In genomic region chr9:123695634-123696302, GRCm38 (mm10) we compare ENCODE assay signal across 27 mouse cellular contexts. TPM values are rescaled to one million over a fixed set of nuclear protein-coding genes. Genes with fewer than 3 reads are reported as not detected.
DNase-seq lines count a peak whose midpoint lies in the region; ATAC-seq and TF ChIP-seq lines count a peak whose summit lies in the region.
"Had no signal": no experiment of that assay in that cellular context is flagged by ENCODE, and none has a peak within 500 bp of the region (broad histone marks: within the 10 kb centered on the region; RNA-seq: fewer than 3 reads in every experiment).

No protein-coding gene starts in this region.

- no peaks in the 10 kb centered on the region for H3K4me1 ChIP-seq in forebrain, postnatal 0 days (ENCODE audit: insufficient read depth)
- no peaks in the 10 kb centered on the region for H3K4me1 ChIP-seq in forebrain, embryonic 13.5 days
- H3K4me1 ChIP-seq in heart, embryonic 12.5 days (replicated peaks) = no peaks in the 10 kb centered on the region
- H3K4me1 ChIP-seq: embryonic facial prominence, embryonic 12.5 days; heart, embryonic 10.5 days; hindbrain, embryonic 10.5 days; intestine, embryonic 15.5 days; lung, embryonic 15.5 days; neural tube, embryonic 12.5 days; stomach, embryonic 15.5 days had no signal

- H3K9ac ChIP-seq in forebrain, postnatal 0 days = no peak overlapping the region
- no peak overlapping the region for H3K9ac ChIP-seq in forebrain, embryonic 13.5 days
- H3K9ac ChIP-seq in heart, embryonic 12.5 days = no peak overlapping the region
- H3K9ac ChIP-seq: embryonic facial prominence, embryonic 12.5 days; intestine, embryonic 15.5 days; liver, embryonic 14.5 days; lung, embryonic 15.5 days; neural tube, embryonic 12.5 days; stomach, embryonic 15.5 days had no signal

- H3K4me2 ChIP-seq in forebrain, postnatal 0 days (ENCODE audit: low read depth) = no peak overlapping the region
- H3K4me2 ChIP-seq in forebrain, embryonic 13.5 days = no peak overlapping the region
- H3K4me2 ChIP-seq in heart, embryonic 12.5 days = no peak overlapping the region
- H3K4me2 ChIP-seq: embryonic facial prominence, embryonic 12.5 days; intestine, embryonic 15.5 days; lung, embryonic 15.5 days; neural tube, embryonic 12.5 days; stomach, embryonic 15.5 days had no signal

- H3K27me3 ChIP-seq in forebrain, postnatal 0 days (ENCODE audit: insufficient read depth, low read length) = no peaks in the 10 kb centered on the region
- H3K27me3 ChIP-seq in forebrain, embryonic 13.5 days = no peaks in the 10 kb centered on the region
- no peaks in the 10 kb centered on the region for H3K27me3 ChIP-seq in heart, embryonic 12.5 days (replicated peaks)
- H3K27me3 ChIP-seq: embryonic facial prominence, embryonic 12.5 days; intestine, embryonic 15.5 days; lung, embryonic 15.5 days; neural tube, embryonic 12.5 days; stomach, embryonic 15.5 days had no signal

- 85% methylated on average over 3 of the region's 3 CpGs for WGBS in forebrain, postnatal 0 days
- WGBS in forebrain, embryonic 13.5 days = 91% methylated on average over 3 of the region's 3 CpGs
- WGBS in heart, embryonic 12.5 days = 95% methylated on average over 3 of the region's 3 CpGs

- DNase-seq in forebrain, postnatal 0 days = peak; percentile 15
- peak; percentile 12 for DNase-seq in layer of hippocampus, adult 11-12 months (ENCODE audit: low spot score)
- DNase-seq in layer of hippocampus, postnatal 10 days (ENCODE audit: low spot score in 2 of 2) = no peak
- DNase-seq in brain, adult 2 months (ENCODE audit: low read depth, low spot score) = peak; percentile 80
- DNase-seq in left cerebral cortex, postnatal 14 days (ENCODE audit: low spot score in 2 of 2) = peak; percentile 33 to 66
- DNase-seq in cerebellum, postnatal 36 days = no peak
- DNase-seq: adrenal gland, adult 8-10 months; cerebellum, adult 18-20 months; cerebellum, postnatal 14 days; kidney, adult 9 months; kidney, postnatal 14 days; lung, postnatal 36 days; midbrain, embryonic 14.5 days had no signal

- no peak for ATAC-seq in forebrain, postnatal 0 days
- no peak for ATAC-seq in forebrain, embryonic 13.5 days
- no peak for ATAC-seq in heart, embryonic 12.5 days (ENCODE audit: insufficient number of reproducible peaks, low FRiP score)
- ATAC-seq: activated CD4-positive, CD25-positive, alpha-beta regulatory T cell, adult 4 months; hindbrain, embryonic 16.5 days; intestine, embryonic 15.5 days had no signal

- intact Hi-C loops in left cerebral cortex, postnatal 14 days (cut with DNase I) = no loop called here

- H3K4me3 ChIP-seq in forebrain, postnatal 0 days (ENCODE audit: low read depth, low read length) = no peak overlapping the region
- H3K4me3 ChIP-seq in forebrain, embryonic 13.5 days = no peak overlapping the region
- H3K4me3 ChIP-seq in heart, embryonic 12.5 days = no peak overlapping the region
- H3K4me3 ChIP-seq: embryonic facial prominence, embryonic 12.5 days; heart, embryonic 10.5 days; hindbrain, embryonic 10.5 days; intestine, embryonic 15.5 days; lung, embryonic 15.5 days; megakaryocyte, embryonic 14.5 days; neural tube, embryonic 12.5 days; stomach, embryonic 15.5 days had no signal

- TF ChIP-seq CTCF in forebrain, postnatal 0 days (IDR thresholded peaks at IDR 0.05; ENCODE audit: low read depth) = no peak

- no peaks in the 10 kb centered on the region for H3K9me3 ChIP-seq in forebrain, postnatal 0 days (ENCODE audit: low read length)
- no peaks in the 10 kb centered on the region for H3K9me3 ChIP-seq in forebrain, embryonic 13.5 days (replicated peaks)
- H3K9me3 ChIP-seq in heart, embryonic 12.5 days (replicated peaks) = no peaks in the 10 kb centered on the region
- H3K9me3 ChIP-seq: embryonic facial prominence, embryonic 12.5 days; heart, embryonic 10.5 days; hindbrain, embryonic 10.5 days; intestine, embryonic 15.5 days; lung, embryonic 15.5 days; megakaryocyte, embryonic 14.5 days; neural tube, embryonic 12.5 days; stomach, embryonic 15.5 days had no signal

- H3K36me3 ChIP-seq in forebrain, postnatal 0 days (ENCODE audit: insufficient read depth) = peaks cover 23% of the 10 kb centered on the region
- H3K36me3 ChIP-seq in forebrain, embryonic 13.5 days (ENCODE audit: poor library complexity, severe bottlenecking) = peaks cover 23% of the 10 kb centered on the region
- H3K36me3 ChIP-seq in heart, embryonic 12.5 days = peaks cover 27% of the 10 kb centered on the region

- H3K27ac ChIP-seq in forebrain, postnatal 0 days (ENCODE audit: low read depth, low read length) = no peak overlapping the region
- no peak overlapping the region for H3K27ac ChIP-seq in forebrain, embryonic 13.5 days
- H3K27ac ChIP-seq in heart, embryonic 12.5 days (ENCODE audit: poor library complexity, severe bottlenecking) = no peak overlapping the region
- H3K27ac ChIP-seq: embryonic facial prominence, embryonic 12.5 days; heart, embryonic 10.5 days; hindbrain, embryonic 10.5 days; intestine, embryonic 15.5 days; liver, embryonic 14.5 days; lung, embryonic 15.5 days; neural tube, embryonic 12.5 days; stomach, embryonic 15.5 days had no signal

RNA-seq across cellular contexts. Expression of gene Slc6a20a, which starts 17.1 kb away (rescaled TPM):
- 17.2 and 33.0 TPM in 2 replicates for total RNA-seq in forebrain, postnatal 0 days (2014; rRNA removed)
- polyA plus RNA-seq in forebrain, postnatal 0 days (2015; fragmentation: Nextera tagmentation; extraction: Ambion mirVana) = 23.5 and 25.7 TPM in 2 replicates
- polyA plus RNA-seq in forebrain, embryonic 13.5 days (2015; fragmentation: Nextera tagmentation; extraction: Ambion mirVana) = 0.77 and 1.0 TPM in 2 replicates
- total RNA-seq in layer of hippocampus, postnatal 10 days (2021) = 10 to 100 TPM; 12.4 to 19.4 TPM
- total RNA-seq in left cerebral cortex, postnatal 14 days (2021) = 10 to 100 TPM; 20.8 TPM
- polyA plus RNA-seq in heart, embryonic 12.5 days (2016; fragmentation: Nextera tagmentation; extraction: Ambion mirVana) = 0.09 TPM in 1 of 2 replicates, not detected in the other
- polyA plus RNA-seq: heart, embryonic 10.5 days; heart, postnatal 0 days had no signal

RNA-seq across cellular contexts. Expression of gene Ccr9, which starts 17.5 kb away (rescaled TPM):
- total RNA-seq in forebrain, postnatal 0 days (2014; rRNA removed) = 0.52 TPM in 1 of 2 replicates, not detected in the other
- polyA plus RNA-seq in forebrain, postnatal 0 days (2015; fragmentation: Nextera tagmentation; extraction: Ambion mirVana) = 0.30 and 0.34 TPM in 2 replicates
- polyA plus RNA-seq in forebrain, embryonic 13.5 days (2015; fragmentation: Nextera tagmentation; extraction: Ambion mirVana) = 0.09 and 0.17 TPM in 2 replicates
- total RNA-seq in layer of hippocampus, postnatal 10 days (2021) = under 1 TPM in 1 of 2 experiments, not detected in 1; 0.09 TPM
- under 1 TPM; 0.09 to 0.30 TPM for total RNA-seq in left cerebral cortex, postnatal 14 days (2021)
- 0.05 and 0.11 TPM in 2 replicates for polyA plus RNA-seq in heart, embryonic 12.5 days (2016; fragmentation: Nextera tagmentation; extraction: Ambion mirVana)
- polyA plus RNA-seq: heart, embryonic 10.5 days had no signal

RNA-seq across cellular contexts. Expression of gene Lztfl1, which starts 21.7 kb away (rescaled TPM):
- 36.5 and 37.9 TPM in 2 replicates for total RNA-seq in forebrain, postnatal 0 days (2014; rRNA removed)
- polyA plus RNA-seq in forebrain, postnatal 0 days (2015; fragmentation: Nextera tagmentation; extraction: Ambion mirVana) = 37.5 and 42.3 TPM in 2 replicates
- 50.8 and 52.7 TPM in 2 replicates for polyA plus RNA-seq in forebrain, embryonic 13.5 days (2015; fragmentation: Nextera tagmentation; extraction: Ambion mirVana)
- total RNA-seq in layer of hippocampus, postnatal 10 days (2021) = 10 to 100 TPM; 57.7 to 57.8 TPM
- 10 to 100 TPM; 68.6 to 77.3 TPM for total RNA-seq in left cerebral cortex, postnatal 14 days (2021)
- polyA plus RNA-seq in heart, embryonic 12.5 days (2016; fragmentation: Nextera tagmentation; extraction: Ambion mirVana) = 33.7 and 35.1 TPM in 2 replicates

Comparison
In these comparisons a context has a peak if more than half of its experiments do, and no peak if none do; other contexts are left out.
1. DNase-seq: peak in forebrain, postnatal 0 days (single experiment), layer of hippocampus, adult 11-12 months (single experiment), brain, adult 2 months (single experiment) and left cerebral cortex, postnatal 14 days (2 of 2); none in layer of hippocampus, postnatal 10 days (0 of 2) and cerebellum, postnatal 36 days (0 of 2).